Mouse (Mus musculus) lung, postnatal 36 days (tissue): ENCODE measurements around the gene Msmo1.
A peak's percentile ranks its signal among the peaks of the same experiment; 100 is the strongest.

ENCODE experiments used
- DNase-seq: peaks from one replicate; pipeline ENCODE4 v3.0.0; 2022; ENCODE audit warnings: mixed read lengths

The Msmo1 gene

DNA sequence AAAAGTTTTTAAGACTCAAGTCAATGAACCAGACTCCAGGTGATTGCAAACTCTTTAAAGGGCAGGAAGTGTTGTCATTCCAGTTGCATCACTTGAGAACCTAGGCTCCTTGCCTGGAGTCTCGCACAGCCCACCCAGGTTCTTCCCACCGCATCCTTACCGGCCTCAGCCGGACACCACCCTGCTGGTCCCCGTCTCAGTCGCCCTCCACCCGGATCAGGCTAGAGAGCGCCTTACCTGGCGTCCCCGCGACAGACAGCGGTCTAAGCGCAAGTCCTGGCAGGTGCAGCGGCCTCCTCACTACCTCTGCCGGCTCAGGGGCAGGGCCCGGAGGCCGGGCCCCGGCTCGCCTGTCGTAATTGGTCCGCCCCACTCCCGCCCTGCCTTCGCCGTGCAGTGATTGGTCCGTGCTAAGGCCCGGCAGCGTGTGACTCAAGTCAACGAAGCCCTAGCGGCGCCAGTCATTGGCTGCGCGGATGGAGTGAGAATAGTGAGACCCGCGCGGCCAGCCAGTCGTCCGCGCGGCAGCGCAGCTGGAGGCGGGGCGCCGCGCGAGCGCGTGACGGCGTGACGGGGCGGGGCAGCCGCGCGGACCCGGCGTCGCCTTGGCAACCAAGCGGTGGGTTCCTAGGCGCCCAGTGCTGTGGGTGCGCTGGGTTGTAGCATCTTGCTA is at the start of gene Msmo1:
Gene Msmo1 (minus strand): TSS at position 522 of the 673 bp plus-strand sequence.
- DNase-seq = peak; percentile 99

DNA sequence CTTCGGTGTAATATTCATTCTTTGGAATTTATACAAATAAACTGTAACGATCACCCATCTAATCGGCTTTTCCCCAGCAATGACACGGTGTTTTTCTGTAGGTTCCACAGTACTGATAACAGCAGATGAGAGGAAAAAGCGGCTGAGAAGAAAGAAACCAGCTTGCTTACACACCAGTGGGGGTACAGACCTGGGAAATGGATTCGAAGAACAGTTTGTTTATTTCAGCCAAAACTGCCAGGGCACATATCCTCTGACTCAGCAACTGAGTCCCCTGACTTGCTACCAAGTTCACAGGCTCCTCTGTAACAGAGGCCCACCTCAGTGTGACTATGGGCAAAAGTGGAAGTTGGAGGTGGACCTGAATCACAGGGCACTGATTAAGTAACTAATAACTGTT is 48.4 kb upstream of the Msmo1 start:
- no peak for DNase-seq

DNA sequence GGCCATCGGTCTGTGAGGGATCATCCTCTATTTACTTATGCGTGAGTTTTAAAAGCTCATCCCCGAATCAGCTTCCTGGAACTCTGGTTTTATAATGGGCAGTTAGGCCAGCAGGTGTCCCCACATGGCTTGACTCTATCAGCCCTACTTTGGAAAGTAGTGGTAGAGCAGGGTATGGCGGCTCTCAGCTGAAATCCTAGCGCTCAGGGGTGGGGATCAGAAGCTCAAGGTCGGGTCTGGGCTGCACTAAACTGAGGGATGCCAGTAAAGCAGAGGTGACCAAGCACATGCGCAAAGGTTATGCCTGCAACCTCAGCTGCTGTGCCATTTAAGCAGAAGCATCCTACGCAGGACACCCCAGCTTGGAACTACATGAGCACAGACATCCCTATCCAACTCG is 44.3 kb upstream of the Msmo1 start:
- DNase-seq = peak; percentile 35

DNA sequence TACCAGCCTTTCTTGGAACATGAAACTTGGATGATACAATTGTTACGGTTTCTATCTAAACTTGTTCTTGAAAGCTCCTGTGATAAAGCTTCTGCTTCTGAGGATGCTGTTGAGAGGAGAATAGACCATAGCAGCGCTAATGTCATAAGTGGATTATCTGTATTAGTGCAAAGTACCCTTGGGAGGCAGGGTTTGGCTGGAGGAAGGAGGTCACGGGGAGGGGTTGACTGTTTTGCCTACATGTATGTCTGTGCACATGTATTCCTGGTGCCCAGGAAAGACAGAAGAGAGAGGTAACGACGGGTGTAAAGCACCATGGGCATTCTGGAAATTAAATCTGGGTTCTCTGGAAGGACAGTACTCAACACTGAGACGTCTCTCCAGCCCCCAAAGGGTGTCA is 40.5 kb upstream of the Msmo1 start:
- no peak for DNase-seq

DNA sequence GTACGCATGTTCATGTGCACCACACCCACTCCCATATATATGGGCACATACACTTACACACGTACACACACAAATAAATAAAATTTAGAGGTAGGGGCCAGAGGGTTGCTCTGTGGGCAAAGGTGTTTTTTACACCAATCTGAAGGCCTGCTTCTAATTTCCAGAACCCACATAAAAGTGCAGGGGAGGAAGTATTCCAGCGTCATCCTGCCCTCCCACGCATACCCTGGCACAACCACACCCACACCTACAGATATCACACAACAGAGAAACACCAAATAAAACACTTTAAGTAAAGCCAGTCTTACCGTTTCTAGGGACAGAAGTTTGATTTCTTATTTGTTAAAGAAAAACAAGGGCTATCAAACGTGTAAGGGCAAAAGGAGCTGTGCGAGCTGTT is 37.2 kb upstream of the Msmo1 start:
- DNase-seq = no peak

DNA sequence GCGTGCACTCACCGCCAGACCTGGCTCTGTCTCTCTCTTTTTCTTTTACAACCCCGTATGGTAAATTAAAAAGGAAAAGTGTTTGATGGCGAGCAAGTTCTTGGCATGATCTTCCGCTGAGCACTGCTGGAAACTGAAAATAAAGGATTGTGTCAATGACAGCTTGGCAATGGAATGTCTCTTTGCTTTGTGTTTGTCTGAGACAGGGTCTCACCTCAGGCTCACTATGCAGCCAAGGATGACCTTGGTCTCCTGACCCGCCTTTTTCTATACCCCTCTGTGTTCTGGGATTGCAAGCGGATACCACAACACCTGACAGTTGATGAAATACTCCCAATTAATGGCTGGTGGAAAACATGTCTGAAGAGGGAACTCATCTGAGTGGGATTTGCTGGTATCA is 36.0 kb upstream of the Msmo1 start:
- no peak for DNase-seq

DNA sequence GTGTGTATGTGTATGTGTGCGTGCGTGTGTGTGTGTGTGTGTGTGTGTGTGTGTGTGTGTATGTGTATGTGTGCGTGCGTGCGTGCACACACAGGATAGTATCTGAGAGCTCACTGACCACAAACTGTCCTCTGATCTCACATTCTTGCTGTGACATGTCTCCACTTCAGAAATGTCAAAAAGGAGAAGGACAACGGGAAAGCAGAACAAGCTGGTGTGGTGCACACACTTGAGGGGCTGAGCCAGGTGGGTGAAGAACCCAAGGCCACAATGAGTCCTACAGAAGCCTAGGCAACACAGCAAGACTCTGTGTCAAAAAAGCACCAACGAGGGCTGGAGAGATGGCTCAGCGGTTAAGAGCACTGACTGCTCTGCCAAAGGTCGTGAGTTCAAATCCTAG is 35.1 kb upstream of the Msmo1 start:
- no peak for DNase-seq

DNA sequence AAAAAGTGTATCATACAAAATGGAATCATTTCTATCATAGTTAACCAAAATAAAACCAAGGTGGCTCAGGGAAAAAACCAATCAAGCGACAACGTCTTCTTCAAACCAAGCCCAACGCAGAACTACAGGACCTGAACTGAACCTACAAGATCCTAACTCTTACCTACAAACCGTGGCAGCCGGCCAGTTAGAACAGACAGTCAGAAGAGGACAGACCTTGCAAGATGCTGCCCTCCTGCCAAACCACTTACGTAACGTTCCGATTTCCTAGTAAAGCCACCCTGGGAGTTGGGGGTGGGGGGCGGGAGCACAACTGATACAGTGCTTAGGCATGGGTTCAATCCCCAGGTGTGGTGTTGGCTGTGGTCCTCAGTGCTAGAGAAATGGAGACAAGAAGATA is 33.5 kb upstream of the Msmo1 start:
- DNase-seq = peak; percentile 55

DNA sequence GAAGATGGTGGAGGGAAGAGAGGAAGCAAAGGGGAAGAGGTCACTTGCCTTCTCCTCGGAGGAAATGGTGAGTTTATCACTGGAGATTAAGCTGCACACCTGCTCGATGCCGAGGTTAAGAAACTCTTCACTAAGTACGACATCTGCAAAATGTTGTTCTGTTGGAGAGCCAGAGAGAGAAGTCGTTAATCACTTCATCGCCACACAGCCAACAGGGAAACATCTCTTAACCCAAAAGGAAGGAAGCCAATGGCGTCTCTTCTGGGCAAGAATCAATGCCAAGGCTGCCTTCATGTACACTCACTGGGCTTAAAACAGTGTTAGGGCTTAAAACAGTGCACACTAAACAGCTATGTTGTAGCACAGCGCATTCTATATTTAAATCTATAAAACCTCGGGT is 30.5 kb upstream of the Msmo1 start:
- DNase-seq = no peak

DNA sequence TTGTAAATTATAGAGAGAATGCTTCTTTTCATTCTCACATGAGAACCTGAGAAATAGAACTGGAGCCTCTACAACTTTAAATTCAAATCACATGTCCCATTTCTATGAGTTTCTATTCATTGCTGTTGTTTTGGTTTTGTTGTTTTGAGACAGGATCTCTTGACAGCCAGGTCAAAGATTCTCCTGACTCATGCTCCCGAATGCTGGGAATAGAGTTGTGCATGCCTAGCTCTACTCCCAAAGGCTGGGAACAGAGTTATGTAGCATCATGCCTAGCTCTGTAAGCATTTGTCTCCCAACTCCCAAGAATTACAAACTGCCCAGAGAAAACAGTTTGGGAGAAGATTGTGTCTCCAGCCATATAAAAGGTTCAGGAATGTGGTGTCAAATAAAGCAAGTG is 29.2 kb upstream of the Msmo1 start:
- no peak for DNase-seq

DNA sequence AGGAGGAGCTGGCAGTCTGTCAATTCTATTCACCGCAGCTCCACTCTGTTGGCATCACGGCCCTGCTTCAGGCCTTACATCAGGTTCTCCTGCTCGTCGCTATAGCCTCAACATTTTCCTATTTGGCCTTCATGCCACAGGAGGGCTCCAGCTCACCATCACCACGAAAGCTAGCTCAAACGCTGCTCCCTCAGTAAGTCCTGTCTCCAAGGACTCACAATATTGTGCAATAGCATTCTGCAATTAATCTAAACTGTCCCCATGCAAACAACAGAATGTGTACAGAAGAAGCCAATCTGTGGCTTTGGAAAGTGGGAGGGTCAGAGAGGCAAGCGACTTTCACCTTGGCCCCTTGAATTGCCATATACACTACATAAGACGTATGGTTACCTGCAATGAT is 27.8 kb upstream of the Msmo1 start:
- peak; percentile 42 for DNase-seq

DNA sequence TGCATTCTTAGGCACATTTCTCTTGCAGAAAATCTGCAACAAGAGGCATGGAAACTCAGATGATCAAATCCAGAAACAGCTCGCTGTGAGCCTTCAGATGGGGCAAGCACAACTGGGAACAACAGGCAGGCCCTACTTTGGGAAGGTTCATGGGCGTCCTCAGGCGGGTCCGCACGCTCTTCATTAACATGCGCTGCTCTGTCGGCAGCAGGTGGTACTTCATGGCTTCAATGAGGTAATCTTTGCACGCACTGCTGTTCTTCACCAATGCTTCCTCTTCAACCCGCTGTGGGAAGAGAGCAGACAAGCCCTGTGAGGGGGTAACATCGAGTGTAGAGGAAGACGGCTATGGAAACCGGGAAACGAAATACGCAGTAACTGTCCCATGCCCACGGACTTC is 24.4 kb upstream of the Msmo1 start:
- DNase-seq = no peak

DNA sequence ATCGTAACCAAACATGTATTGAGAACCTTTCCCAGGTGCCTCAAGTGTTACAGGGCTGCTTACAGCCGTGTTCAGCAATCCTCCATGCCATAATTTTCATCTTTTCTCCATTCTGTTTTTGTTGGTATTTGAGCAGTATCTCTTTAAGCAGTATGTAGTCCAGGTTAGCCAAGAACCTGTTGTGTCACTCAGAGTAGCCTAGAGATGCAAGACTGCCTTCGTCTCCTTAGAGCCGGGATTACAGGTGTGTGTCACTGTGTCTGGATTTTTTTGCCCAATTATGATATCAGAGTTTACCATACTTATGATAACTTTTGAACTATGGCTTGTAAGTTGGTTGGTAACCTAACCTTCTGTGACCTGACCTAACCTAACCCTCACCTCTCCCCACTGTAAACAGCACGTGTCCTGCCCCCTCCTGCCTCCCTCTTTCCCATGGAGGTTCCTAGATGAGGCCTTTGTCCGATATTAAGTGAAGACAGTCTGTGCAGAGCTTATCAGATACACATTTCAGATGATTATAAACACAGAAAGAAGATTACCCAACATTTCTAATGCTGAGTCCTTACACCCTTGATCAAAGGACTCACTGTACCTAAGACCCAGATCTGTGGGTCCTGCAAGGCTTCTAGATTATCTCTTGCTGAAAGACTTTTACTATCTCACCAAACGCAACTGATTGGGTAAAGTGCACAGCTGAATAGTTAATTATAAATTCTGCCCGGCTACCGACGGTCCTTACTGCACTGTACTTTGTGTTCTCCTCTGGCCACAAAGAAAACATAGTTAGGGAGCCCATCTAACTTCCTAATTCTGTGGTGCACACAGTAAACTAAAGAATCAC is 12.8 kb upstream of the Msmo1 start:
- DNase-seq = no peak

DNA sequence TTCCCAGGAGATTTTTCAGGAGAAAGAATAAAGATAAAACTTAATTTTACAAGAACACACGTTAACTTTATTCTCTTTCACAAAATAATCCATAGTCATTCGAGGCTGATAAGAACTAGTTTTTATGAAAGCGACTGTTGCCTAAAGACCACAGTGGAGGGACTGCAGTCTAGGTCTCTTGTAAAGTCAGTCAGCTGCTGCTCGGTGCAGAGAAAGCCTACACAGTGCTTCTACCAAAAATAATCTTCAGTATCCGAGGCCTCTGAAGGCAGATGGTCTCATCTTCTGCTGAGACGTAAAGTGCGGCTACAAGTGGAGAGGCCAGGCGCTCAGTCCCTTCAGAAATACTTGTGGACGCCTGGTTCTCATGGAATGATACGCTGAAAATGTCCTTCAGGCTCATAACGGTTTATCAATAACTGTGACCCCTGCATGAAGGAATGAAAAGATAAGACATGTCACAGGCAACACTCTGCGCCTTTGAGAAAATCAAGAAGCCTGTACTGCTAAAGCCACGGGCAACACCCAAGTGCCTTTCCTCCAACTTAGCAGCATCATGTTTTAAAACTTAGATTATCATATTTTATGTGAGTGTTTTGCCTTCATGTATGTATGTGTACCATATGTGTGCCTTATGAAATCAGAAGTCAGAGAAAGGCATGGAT is 7.1 kb upstream of the Msmo1 start:
- DNase-seq = no peak

DNA sequence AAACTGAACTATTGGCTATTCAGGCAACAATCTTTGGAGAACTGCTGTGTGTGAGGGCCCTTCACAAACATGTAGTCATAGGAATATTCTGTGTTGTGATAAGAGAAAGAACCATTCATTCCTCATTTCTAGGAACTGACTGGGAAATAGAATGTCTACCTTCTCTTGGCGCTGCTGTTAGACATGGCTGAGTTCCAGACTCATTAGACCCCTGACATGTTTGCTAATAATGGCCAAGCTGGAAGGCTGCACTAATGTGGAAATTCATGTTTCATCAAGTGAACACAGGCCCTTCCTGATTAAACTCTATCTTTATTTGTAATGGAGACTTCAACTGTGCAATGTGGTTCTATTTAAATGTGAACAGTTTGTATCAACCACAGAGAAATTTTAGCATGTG is 5.3 kb upstream of the Msmo1 start:
- no peak for DNase-seq

DNA sequence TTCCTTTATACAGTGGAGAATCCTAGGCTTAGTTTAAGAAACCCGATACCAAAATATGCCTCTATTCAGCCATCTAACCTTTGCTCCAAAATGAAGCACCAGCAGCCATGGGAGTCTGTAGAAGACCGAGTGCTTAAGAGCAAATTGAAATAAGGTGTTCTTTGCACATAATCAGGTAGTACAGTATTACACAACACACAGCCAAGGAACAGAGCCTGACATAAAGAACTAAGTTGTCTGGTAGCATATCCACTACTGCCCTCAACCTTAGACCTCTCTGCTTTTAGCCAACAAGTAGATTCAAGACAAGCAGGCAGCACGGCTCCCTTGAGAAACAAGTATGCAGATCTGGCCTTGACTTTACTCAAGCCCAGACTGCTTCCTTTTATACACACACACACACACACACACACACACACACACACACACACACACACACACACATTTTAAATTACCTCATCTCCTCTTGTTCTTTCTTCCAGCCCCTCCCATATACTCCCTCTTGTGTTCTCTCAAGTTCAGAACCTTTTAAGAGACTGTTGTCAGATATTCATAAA is 3.3 kb upstream of the Msmo1 start:
- DNase-seq = no peak

DNA sequence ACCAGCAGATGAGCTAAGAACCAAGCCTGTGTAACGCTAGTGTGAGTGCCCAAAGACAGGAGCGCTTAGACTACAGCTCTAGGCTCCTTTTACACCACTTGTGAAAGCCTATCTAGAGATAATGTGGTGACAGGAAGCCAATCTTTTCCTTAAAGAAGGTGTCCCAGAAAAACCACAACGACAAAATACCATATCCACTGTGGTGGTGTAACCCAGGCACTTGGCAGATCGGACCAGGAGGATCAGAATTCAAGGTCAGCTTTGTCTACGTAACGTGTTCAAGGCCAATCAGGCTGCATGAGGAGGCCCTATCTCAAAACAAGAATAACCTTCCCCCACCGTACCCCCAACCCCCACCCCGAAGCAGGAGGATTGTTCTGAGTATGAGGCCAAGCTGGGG is 1.6 kb upstream of the Msmo1 start:
- no peak for DNase-seq

DNA sequence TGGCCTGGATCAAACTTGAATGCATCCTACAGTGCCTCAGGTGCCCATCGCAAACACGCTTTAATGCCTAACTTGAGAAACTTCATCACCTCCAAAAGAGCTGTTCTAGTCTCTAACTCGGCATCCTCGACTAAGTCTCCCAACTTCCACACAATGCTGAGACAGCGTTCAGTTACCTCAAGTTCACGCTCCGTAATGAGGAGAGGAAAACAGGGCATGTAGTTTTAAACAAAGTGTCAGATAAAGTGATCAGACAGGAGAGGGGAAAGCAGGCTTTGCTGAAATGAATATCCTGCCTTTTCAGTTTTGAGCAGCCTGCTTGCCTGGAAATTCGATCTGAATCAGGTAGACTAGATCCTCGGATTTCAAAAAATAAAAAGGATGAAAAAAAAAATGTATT is 996 bp downstream of the Msmo1 start:
- DNase-seq = no peak

DNA sequence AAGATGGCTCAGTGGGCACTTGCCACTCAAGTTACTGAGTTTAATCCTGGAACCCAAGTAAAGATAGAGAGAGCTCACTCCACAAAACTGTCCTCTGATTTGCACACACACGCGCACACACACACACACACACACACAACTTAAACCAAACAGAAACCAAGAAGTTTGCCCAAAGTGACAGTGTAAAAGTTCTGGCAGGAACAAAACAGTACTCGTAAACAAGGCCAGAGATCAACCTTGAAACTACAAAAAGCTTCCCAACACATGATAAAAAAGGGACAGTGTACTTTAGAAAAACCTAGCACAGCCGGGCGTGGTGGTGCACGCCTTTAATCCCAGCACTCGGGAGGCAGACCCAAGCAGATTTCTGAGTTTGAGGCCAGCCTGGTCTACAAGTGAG is 5.4 kb downstream of the Msmo1 start:
- DNase-seq = no peak

DNA sequence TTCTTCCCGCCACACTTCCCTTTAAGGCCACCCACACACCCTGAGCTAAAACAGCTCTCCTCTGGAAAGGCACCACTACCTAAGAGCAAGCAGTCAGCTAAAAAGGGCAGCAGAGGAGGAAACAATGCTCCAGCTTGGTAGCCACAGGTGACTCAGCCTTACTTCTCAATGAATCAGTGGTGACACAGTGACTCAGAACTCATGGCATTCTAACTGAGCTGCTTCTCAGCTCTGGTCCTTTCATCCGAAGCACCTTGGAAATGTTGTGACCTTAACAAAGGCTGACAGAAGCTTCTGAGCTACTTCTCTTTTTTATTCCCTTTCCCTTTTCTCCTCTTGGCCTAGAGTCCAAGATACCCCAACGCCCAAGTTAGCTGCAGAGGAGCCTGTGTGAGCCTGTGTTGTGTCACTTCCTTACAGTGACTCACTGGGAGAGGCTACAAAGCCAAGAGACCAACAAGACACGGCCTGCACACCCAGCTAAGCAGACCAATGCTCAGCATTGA is 7.3 kb downstream of the Msmo1 start:
- DNase-seq = peak; percentile 21

DNA sequence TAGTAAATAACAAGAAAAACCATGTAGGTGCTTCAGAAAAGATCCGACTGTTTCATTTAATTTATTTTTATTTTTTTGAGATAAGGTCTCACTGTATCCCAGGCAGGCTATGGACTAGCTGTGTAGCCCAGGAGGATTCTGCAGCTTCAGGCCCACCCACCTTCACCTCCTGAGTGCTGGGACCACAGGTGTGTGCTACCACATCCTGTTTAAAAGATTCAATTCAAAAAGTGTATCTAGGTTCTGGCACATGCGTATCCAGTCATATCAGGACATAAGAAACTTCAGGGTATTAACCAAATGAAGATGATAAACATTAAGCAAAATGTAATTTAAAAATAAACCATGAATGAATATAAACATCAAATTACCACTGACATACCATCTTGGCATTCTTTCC is 10.4 kb downstream of the Msmo1 start:
- DNase-seq = no peak

DNA sequence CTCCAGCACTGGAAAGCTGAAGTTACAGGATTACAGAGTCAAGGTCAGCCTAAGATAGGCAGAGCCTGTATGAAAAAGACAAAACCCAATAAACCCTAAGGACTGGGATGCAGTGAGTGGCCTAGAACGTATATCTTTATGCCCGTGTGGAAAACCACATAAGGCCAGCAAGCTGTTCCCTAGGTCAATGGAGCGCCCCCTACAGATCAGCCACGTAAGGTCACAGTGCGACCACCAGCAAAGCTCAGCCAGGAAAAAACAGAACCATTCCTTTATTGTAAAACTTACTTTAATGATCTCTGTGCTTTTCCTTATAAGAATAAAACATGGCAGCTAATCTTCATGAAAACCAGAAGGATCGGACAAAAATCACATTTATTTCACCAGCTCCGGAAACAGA is 15.7 kb downstream of the Msmo1 start:
- no peak for DNase-seq

DNA sequence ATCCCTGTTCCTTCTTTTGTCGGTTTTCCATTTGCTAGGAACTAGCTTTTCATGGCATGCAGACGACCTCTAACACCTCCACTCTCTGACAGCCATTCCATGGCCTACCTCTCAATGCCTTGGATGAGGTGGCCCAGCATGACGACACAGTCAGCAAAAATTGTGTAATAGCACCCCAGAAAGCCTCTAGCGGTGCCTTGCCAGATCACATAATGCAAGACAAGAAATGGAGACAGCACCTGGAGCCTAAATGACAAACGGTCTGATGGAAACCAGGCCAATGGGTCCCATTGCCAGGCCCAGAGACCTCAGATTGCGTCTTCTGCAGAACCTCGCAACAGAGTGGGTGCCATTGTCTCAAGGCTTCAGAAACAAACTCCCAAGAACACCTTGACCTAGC is 21.1 kb downstream of the Msmo1 start:
- DNase-seq = no peak

DNA sequence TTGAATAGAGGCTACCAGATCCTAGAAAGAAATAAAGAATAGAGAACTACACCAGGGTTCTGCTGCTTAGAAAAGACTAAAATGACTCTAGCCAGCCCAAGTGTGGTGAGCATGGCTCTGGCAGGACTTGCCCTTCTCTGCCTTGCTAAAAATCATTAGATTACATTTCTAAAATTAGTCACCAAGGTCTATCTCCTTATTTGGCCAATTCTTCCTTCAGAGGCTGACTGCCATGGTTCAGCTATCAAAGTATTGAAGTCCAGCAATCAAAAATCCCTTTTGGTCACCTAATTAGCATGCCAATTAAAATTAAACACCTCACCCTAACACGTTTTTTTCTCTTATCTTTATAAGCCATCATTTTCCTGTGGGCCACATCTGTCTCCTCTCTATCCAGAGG is 22.0 kb downstream of the Msmo1 start:
- DNase-seq = no peak
